Mouse (Mus musculus) embryonic fibroblast, embryonic 13.5 days (primary cell): ENCODE measurements around the gene Csnk1g1.

ENCODE experiments used
- CTCF ChIP-seq: IDR thresholded peaks from 2 replicates; pipeline ENCODE4 v1.5.1; 2011; ENCODE audit warnings: mild to moderate bottlenecking, control low read depth, low read length, moderate library complexity, borderline replicate concordance; ENCODE audit not compliant: insufficient read depth
- POLR2A ChIP-seq: IDR thresholded peaks from 2 replicates; pipeline ENCODE4 v1.6.1; 2011; ENCODE audit warnings: low read depth, mild to moderate bottlenecking, control low read depth, low read length, moderate library complexity

GRCm38 (mm10) chr9:66081999-66082398, 173.3 kb downstream of the Csnk1g1 start:
- TF ChIP-seq CTCF (no peak), POLR2A (no peak)
